Mouse (Mus musculus): ENCODE measurements around the gene Eml1. TPM values are rescaled to one million over a fixed set of nuclear protein-coding genes. Genes with fewer than 3 reads are reported as not detected.

Gene Eml1
- polyA plus RNA-seq, 1 experiment from 2014 or later, result 88.4 TPM

DNA sequence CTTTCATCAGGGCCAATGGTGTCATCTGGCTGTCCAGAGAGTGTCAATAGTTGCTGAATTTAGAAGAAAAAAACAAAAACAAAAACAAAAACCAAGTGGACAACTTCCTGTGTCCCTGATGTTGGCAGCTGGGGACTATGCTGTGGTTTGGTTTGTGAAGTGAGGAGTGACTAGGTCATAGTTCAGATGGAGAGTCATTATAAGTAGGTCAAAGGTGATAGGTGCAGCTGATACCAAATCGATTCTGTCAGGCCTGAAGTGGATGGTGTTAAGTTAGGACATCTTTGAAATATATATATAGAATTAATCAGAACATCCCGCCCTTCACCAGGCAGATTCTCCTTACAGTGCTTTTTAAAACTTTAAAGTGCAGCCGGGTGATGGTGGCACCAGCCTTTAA lies 103.7 kb downstream of the Eml1 start:
- ATAC-seq, result no peak
- 91% methylated on average over 3 of the region's 3 CpGs for WGBS
- Histone ChIP-seq H3K36me3 (ENCODE audit: control insufficient read depth, insufficient read depth) (peaks cover 11% of the 10 kb centered on the region), H3K9me3 (ENCODE audit: control insufficient read depth, low read length) (no peaks in the 10 kb centered on the region), H3K27ac (ENCODE audit: low read length) (no peak overlapping the region), H3K4me2 (ENCODE audit: low read length) (no peak overlapping the region), H3K9ac (replicated peaks; ENCODE audit: low read depth, low read length) (no peak overlapping the region), H3K4me3 (replicated peaks; ENCODE audit: low read length) (no peak overlapping the region), H3K4me1 (replicated peaks; ENCODE audit: control insufficient read depth, insufficient read depth, low read length) (peaks cover 5% of the 10 kb centered on the region; the same call in 1 of the 2 replicates), H3K27me3 (replicated peaks; ENCODE audit: control insufficient read depth, insufficient read depth, low read length) (no peaks in the 10 kb centered on the region)

DNA sequence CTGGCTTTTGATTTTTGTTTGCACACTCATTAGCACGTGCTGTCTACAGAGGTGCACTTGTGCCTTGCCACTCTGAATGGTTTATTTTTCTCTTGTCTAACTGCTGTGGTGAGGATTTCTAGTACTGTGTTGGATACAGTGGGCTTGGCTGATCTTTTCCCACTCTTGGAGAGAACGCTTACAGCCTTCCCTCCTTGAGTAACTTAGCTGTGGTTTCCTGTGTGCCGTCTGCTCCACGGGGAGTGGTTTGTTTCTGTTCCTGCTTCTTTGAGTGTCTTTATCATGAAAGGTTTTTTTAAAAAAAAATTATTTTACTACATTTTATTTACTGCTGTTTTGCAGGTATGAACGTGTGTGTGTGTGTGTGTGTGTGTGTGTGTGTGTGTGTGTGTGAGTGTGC lies 108.0 kb downstream of the Eml1 start:
- H3K9me3 ChIP-seq (ENCODE audit: control insufficient read depth, low read length), result no peaks in the 10 kb centered on the region
- H3K36me3 ChIP-seq (ENCODE audit: control insufficient read depth, insufficient read depth), result peaks cover 8% of the 10 kb centered on the region
- H3K27ac ChIP-seq (ENCODE audit: low read length), result no peak overlapping the region
- ATAC-seq, result no peak
- H3K9ac ChIP-seq (replicated peaks; ENCODE audit: low read depth, low read length), result no peak overlapping the region
- H3K4me1 ChIP-seq (replicated peaks; ENCODE audit: control insufficient read depth, insufficient read depth, low read length), result peaks cover 19% of the 10 kb centered on the region
- H3K4me3 ChIP-seq (replicated peaks; ENCODE audit: low read length), result no peak overlapping the region
- no peak overlapping the region for H3K4me2 ChIP-seq (ENCODE audit: low read length)
- 68% methylated on average over 5 of the region's 5 CpGs for WGBS
- no peaks in the 10 kb centered on the region for H3K27me3 ChIP-seq (replicated peaks; ENCODE audit: control insufficient read depth, insufficient read depth, low read length)

- H3K36me3 ChIP-seq (ENCODE audit: control insufficient read depth, insufficient read depth), result peaks cover 8% of the 10 kb centered on the region
- H3K4me1 ChIP-seq (replicated peaks; ENCODE audit: control insufficient read depth, insufficient read depth, low read length), result peaks cover 19% of the 10 kb centered on the region
- H3K4me2 ChIP-seq (ENCODE audit: low read length), result no peak overlapping the region
- no peaks in the 10 kb centered on the region for H3K27me3 ChIP-seq (replicated peaks; ENCODE audit: control insufficient read depth, insufficient read depth, low read length)
- no peak overlapping the region for H3K9ac ChIP-seq (replicated peaks; ENCODE audit: low read depth, low read length)
- WGBS, result 3% methylated on average over 9 of the region's 9 CpGs
- H3K9me3 ChIP-seq (ENCODE audit: control insufficient read depth, low read length), result no peaks in the 10 kb centered on the region
- no peak for ATAC-seq
- H3K4me3 ChIP-seq (replicated peaks; ENCODE audit: low read length), result no peak overlapping the region
- H3K27ac ChIP-seq (ENCODE audit: low read length), result no peak overlapping the region
These were observed 110.1 kb downstream of the Eml1 start for GRCm38 (mm10) chr12:108480704-108481365.

GRCm38 (mm10) chr12:108489076-108489475 lies 118.3 kb downstream of the Eml1 start:
- no peak overlapping the region for H3K4me3 ChIP-seq (replicated peaks; ENCODE audit: low read length)
- WGBS, result 89% methylated on average over 5 of the region's 5 CpGs
- no peaks in the 10 kb centered on the region for H3K36me3 ChIP-seq (ENCODE audit: control insufficient read depth, insufficient read depth)
- no peaks in the 10 kb centered on the region for H3K9me3 ChIP-seq (ENCODE audit: control insufficient read depth, low read length)
- ATAC-seq, result no peak
- H3K27ac ChIP-seq (ENCODE audit: low read length), result no peak overlapping the region
- no peak overlapping the region for H3K9ac ChIP-seq (replicated peaks; ENCODE audit: low read depth, low read length)
- no peaks in the 10 kb centered on the region for H3K27me3 ChIP-seq (replicated peaks; ENCODE audit: control insufficient read depth, insufficient read depth, low read length)
- peaks cover 14% of the 10 kb centered on the region for H3K4me1 ChIP-seq (replicated peaks; ENCODE audit: control insufficient read depth, insufficient read depth, low read length)
- no peak overlapping the region for H3K4me2 ChIP-seq (ENCODE audit: low read length)

GRCm38 (mm10) chr12:108489741-108490140 lies 119.0 kb downstream of the Eml1 start:
- Histone ChIP-seq H3K4me2 (ENCODE audit: low read length) (no peak overlapping the region), H3K9ac (replicated peaks; ENCODE audit: low read depth, low read length) (no peak overlapping the region), H3K9me3 (ENCODE audit: control insufficient read depth, low read length) (no peaks in the 10 kb centered on the region), H3K36me3 (ENCODE audit: control insufficient read depth, insufficient read depth) (no peaks in the 10 kb centered on the region), H3K4me1 (replicated peaks; ENCODE audit: control insufficient read depth, insufficient read depth, low read length) (peaks cover 14% of the 10 kb centered on the region), H3K27ac (ENCODE audit: low read length) (no peak overlapping the region), H3K27me3 (replicated peaks; ENCODE audit: control insufficient read depth, insufficient read depth, low read length) (no peaks in the 10 kb centered on the region), H3K4me3 (replicated peaks; ENCODE audit: low read length) (no peak overlapping the region)
- 11% methylated on average over 2 of the region's 2 CpGs for WGBS
- no peak for ATAC-seq

DNA sequence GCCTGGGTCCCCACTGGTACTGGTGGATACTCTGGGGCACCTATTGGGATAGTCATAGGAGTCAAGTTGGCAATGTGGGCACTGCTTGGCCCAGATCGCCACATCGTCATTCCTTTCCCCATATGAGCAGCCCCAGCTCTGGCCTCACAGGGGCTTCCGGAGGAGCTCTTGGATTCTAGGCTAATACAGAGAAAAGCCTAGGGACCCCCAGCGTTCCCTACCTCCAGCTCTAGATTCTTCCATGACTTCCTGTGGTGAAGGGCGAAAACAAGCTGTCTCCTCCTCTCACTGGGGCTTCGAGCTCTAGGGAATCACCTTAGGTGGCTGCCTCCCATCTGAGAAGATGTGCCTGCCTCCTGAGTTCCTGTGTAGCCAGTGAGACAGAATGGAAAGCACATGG lies 119.6 kb downstream of the Eml1 start:
- Histone ChIP-seq H3K9me3 (ENCODE audit: control insufficient read depth, low read length) (no peaks in the 10 kb centered on the region), H3K4me1 (replicated peaks; ENCODE audit: control insufficient read depth, insufficient read depth, low read length) (peaks cover 15% of the 10 kb centered on the region), H3K27ac (ENCODE audit: low read length) (no peak overlapping the region), H3K36me3 (ENCODE audit: control insufficient read depth, insufficient read depth) (no peaks in the 10 kb centered on the region), H3K27me3 (replicated peaks; ENCODE audit: control insufficient read depth, insufficient read depth, low read length) (no peaks in the 10 kb centered on the region), H3K9ac (replicated peaks; ENCODE audit: low read depth, low read length) (no peak overlapping the region), H3K4me2 (ENCODE audit: low read length) (no peak overlapping the region), H3K4me3 (replicated peaks; ENCODE audit: low read length) (no peak overlapping the region)
- no peak for ATAC-seq
- WGBS, result 87% methylated on average over 6 of the region's 6 CpGs

- H3K36me3 ChIP-seq (ENCODE audit: control insufficient read depth, insufficient read depth), result no peaks in the 10 kb centered on the region
- H3K9ac ChIP-seq (replicated peaks; ENCODE audit: low read depth, low read length), result no peak overlapping the region
- H3K9me3 ChIP-seq (ENCODE audit: control insufficient read depth, low read length), result no peaks in the 10 kb centered on the region
- no peaks in the 10 kb centered on the region for H3K27me3 ChIP-seq (replicated peaks; ENCODE audit: control insufficient read depth, insufficient read depth, low read length)
- 53% methylated on average over 7 of the region's 7 CpGs for WGBS
- no peak overlapping the region for H3K4me2 ChIP-seq (ENCODE audit: low read length)
- ATAC-seq, result no peak
- no peak overlapping the region for H3K4me3 ChIP-seq (replicated peaks; ENCODE audit: low read length)
- peaks cover 18% of the 10 kb centered on the region for H3K4me1 ChIP-seq (replicated peaks; ENCODE audit: control insufficient read depth, insufficient read depth, low read length)
- H3K27ac ChIP-seq (ENCODE audit: low read length), result peak overlapping the region; percentile 27; the same call in 1 of the 2 replicates
These were observed 120.2 kb downstream of the Eml1 start for GRCm38 (mm10) chr12:108490954-108491353.

- peak; percentile 39 for ATAC-seq
- H3K4me3 ChIP-seq (replicated peaks; ENCODE audit: low read length), result no peak overlapping the region
- no peaks in the 10 kb centered on the region for H3K9me3 ChIP-seq (ENCODE audit: control insufficient read depth, low read length)
- H3K4me1 ChIP-seq (replicated peaks; ENCODE audit: control insufficient read depth, insufficient read depth, low read length), result peaks cover 18% of the 10 kb centered on the region
- H3K27ac ChIP-seq (ENCODE audit: low read length), result no peak overlapping the region
- H3K36me3 ChIP-seq (ENCODE audit: control insufficient read depth, insufficient read depth), result no peaks in the 10 kb centered on the region
- WGBS, result 28% methylated on average over 4 of the region's 4 CpGs
- H3K4me2 ChIP-seq (ENCODE audit: low read length), result no peak overlapping the region
- no peak overlapping the region; the same call in 1 of the 2 replicates for H3K9ac ChIP-seq (replicated peaks; ENCODE audit: low read depth, low read length)
- no peaks in the 10 kb centered on the region for H3K27me3 ChIP-seq (replicated peaks; ENCODE audit: control insufficient read depth, insufficient read depth, low read length)
These were observed 123.3 kb downstream of the Eml1 start for GRCm38 (mm10) chr12:108494011-108494541.

DNA sequence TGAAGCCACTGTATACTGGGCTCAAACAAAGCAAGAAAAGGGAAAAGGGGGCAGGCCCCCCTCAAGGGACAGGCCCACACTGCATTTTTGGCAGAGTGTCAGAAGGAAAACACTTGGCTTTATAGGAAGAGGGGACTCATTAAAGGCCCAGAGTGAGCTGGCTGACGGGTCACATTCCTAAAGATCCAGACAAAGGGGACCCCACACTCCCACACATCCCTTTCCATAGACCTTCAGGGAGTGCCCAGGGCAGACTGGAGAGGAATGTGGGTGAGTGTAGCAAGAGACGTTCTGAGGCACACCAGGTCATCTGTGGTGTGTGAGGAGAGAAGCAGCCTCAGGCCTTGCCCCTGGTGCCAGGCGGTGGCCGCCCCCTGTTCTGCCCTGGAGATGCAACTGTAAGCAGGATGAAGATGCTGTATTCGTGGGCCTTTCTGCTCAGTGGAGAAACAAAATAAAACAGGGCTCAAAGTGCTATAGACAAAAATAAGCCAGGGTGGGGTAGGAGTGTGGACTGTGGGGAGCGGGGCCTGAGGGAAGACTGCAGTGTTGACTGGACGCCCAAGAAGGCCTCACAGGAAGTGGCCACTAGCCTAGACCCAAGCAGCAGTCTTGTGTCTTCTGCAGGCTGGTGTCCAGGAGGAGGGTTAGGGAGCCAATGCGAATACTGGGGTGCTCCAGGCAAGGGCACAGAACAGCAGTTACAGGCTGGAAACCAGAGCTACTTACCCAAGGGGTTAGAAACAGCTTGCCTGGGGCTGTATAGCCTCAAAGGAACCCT lies 124.9 kb downstream of the Eml1 start:
- H3K9ac ChIP-seq (replicated peaks; ENCODE audit: low read depth, low read length), result no peak overlapping the region
- no peak overlapping the region for H3K4me2 ChIP-seq (ENCODE audit: low read length)
- peaks cover 14% of the 10 kb centered on the region for H3K4me1 ChIP-seq (replicated peaks; ENCODE audit: control insufficient read depth, insufficient read depth, low read length)
- H3K4me3 ChIP-seq (replicated peaks; ENCODE audit: low read length), result no peak overlapping the region
- H3K36me3 ChIP-seq (ENCODE audit: control insufficient read depth, insufficient read depth), result no peaks in the 10 kb centered on the region
- no peaks in the 10 kb centered on the region for H3K9me3 ChIP-seq (ENCODE audit: control insufficient read depth, low read length)
- no peak overlapping the region for H3K27ac ChIP-seq (ENCODE audit: low read length)
- WGBS, result 46% methylated on average over 8 of the region's 8 CpGs
- H3K27me3 ChIP-seq (replicated peaks; ENCODE audit: control insufficient read depth, insufficient read depth, low read length), result no peaks in the 10 kb centered on the region
- ATAC-seq, result peak; percentile 35; the same call in 1 of the 2 replicates
